In the genomic region with DNA sequence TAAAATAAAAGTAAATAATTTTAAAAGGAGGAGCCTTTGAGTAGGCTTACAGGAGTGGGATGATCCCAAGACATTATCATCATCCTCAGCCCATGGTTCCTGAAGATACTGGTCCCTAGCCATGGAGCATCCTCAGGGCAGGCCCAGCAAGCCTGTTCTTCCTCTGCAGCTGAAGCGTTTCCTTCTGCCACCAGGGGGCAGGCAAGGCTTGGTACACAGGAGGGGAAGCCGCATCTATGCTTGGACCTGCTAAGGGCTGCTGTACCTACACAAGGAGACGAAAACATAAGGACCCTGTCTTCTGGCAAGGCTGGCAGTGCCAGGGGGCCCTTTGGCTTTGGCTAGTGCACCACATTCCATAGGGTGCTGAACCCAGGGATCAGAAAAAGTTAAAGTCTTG, we compare ENCODE assay signal across 8 mouse cellular contexts. TPM values are rescaled to one million over a fixed set of nuclear protein-coding genes. Genes with fewer than 3 reads are reported as not detected.
A peak's percentile ranks its signal among the peaks of the same experiment; 100 is the strongest.
DNase-seq lines count a peak whose midpoint lies in the region; ATAC-seq and TF ChIP-seq lines count a peak whose summit lies in the region.

No protein-coding gene starts in this region.

- peak; percentile 94 for TF ChIP-seq CTCF in intestine, postnatal 0 days (IDR thresholded peaks at IDR 0.05; ENCODE audit: low read depth)
- peak; percentile 88 for TF ChIP-seq CTCF in liver, embryonic 14.5 days (IDR thresholded peaks at IDR 0.05; ENCODE audit: low read depth)

- H3K36me3 ChIP-seq in liver, embryonic 12.5 days, result no peaks in the 10 kb centered on the region
- no peaks in the 10 kb centered on the region for H3K36me3 ChIP-seq in intestine, postnatal 0 days (ENCODE audit: control insufficient read depth, insufficient read depth)
- H3K36me3 ChIP-seq in liver, embryonic 14.5 days (replicated peaks; ENCODE audit: control insufficient read depth, insufficient read depth, low read depth), result no peaks in the 10 kb centered on the region

- no peak overlapping the region for H3K4me3 ChIP-seq in liver, embryonic 12.5 days
- H3K4me3 ChIP-seq in intestine, postnatal 0 days (ENCODE audit: low read depth, low read length), result no peak overlapping the region
- H3K4me3 ChIP-seq in liver, embryonic 14.5 days (ENCODE audit: insufficient read depth in 1 of 2, low read depth in 2 of 2, low read length in 2 of 2), result no peak overlapping the region

- TF ChIP-seq EP300 in liver, embryonic 14.5 days (IDR thresholded peaks at IDR 0.05; ENCODE audit: low read depth), result no peak

- H3K27me3 ChIP-seq in liver, embryonic 12.5 days (replicated peaks), result 0 out of 2 replicates have a peak, but pooled peaks cover 3% of the 10 kb centered on the region
- no peaks in the 10 kb centered on the region for H3K27me3 ChIP-seq in intestine, postnatal 0 days (replicated peaks; ENCODE audit: control insufficient read depth, insufficient read depth, low read length)
- no peaks in the 10 kb centered on the region for H3K27me3 ChIP-seq in liver, embryonic 14.5 days (ENCODE audit: control insufficient read depth, insufficient read depth, low read length)

- H3K9me3 ChIP-seq in liver, embryonic 12.5 days (replicated peaks), result no peaks in the 10 kb centered on the region
- no peaks in the 10 kb centered on the region for H3K9me3 ChIP-seq in intestine, postnatal 0 days (ENCODE audit: control insufficient read depth)
- no peaks in the 10 kb centered on the region for H3K9me3 ChIP-seq in liver, embryonic 14.5 days (ENCODE audit: control insufficient read depth, low read length)

- no peak overlapping the region for H3K9ac ChIP-seq in liver, embryonic 12.5 days
- 0 out of 2 replicates have a peak overlapping the region, but pooled peaks have one; percentile 7 for H3K9ac ChIP-seq in intestine, postnatal 0 days (ENCODE audit: low read depth, low read length)
- no peak overlapping the region for H3K9ac ChIP-seq in liver, embryonic 14.5 days (replicated peaks)

- no peak overlapping the region for H3K4me2 ChIP-seq in liver, embryonic 12.5 days
- H3K4me2 ChIP-seq in intestine, postnatal 0 days (replicated peaks; ENCODE audit: low read depth), result no peak overlapping the region
- H3K4me2 ChIP-seq in liver, embryonic 14.5 days (ENCODE audit: low read depth), result no peak overlapping the region

- no peak for ATAC-seq in liver, embryonic 12.5 days
- peak; percentile 36 for ATAC-seq in frontal cortex, adult (ENCODE audit: low TSS enrichment)
- ATAC-seq in intestine, postnatal 0 days, result no peak; the same call in 1 of the 2 replicates
- ATAC-seq in liver, embryonic 14.5 days (ENCODE audit: insufficient read depth), result no peak
- ATAC-seq in neutrophil, adult 5-6 weeks (ENCODE audit: extremely low read depth, insufficient number of reproducible peaks, low FRiP score, poor library complexity, severe bottlenecking), result peak; percentile 41

- WGBS in liver, embryonic 12.5 days (ENCODE audit: insufficient replicate concordance), result 2% methylated on average over 3 of the region's 3 CpGs
- WGBS in intestine, postnatal 0 days, result 10% methylated on average over 3 of the region's 3 CpGs
- WGBS in liver, embryonic 14.5 days (ENCODE audit: insufficient replicate concordance), result 8% methylated on average over 3 of the region's 3 CpGs

- H3K27ac ChIP-seq in liver, embryonic 12.5 days, result no peak overlapping the region
- no peak overlapping the region for H3K27ac ChIP-seq in intestine, postnatal 0 days (ENCODE audit: low read depth, low read length)
- no peak overlapping the region for H3K27ac ChIP-seq in liver, embryonic 14.5 days

- H3K4me1 ChIP-seq in liver, embryonic 12.5 days, result no peaks in the 10 kb centered on the region
- H3K4me1 ChIP-seq in intestine, postnatal 0 days (replicated peaks; ENCODE audit: control insufficient read depth, insufficient read depth, low read length), result no peaks in the 10 kb centered on the region
- no peaks in the 10 kb centered on the region for H3K4me1 ChIP-seq in liver, embryonic 14.5 days (replicated peaks; ENCODE audit: control insufficient read depth in 2 of 2, insufficient read depth in 2 of 2, low read length in 1 of 2)

- DNase-seq in liver, result peak; percentile 67
- DNase-seq in cerebellum, adult 9-10 months, result peak; percentile 85
- peak in 1 of 3 experiments; percentile 9 for DNase-seq in liver, embryonic 14.5 days (ENCODE audit: low read depth in 3 of 3, low spot score in 3 of 3)
- peak; percentile 44 for DNase-seq in testis, postnatal 14 days (ENCODE audit: low spot score)

RNA-seq across cellular contexts. Expression of a gene that starts 40.2 kb away (rescaled TPM):
- polyA plus RNA-seq in liver, embryonic 12.5 days (2016; fragmentation: Nextera tagmentation; extraction: Ambion mirVana), result 1.7 and 2.1 TPM in 2 replicates
- 12.8 and 15.6 TPM in 2 replicates for polyA plus RNA-seq in intestine, postnatal 0 days (2015; fragmentation: Nextera tagmentation; extraction: Ambion mirVana)
- 0.73 and 0.84 TPM in 2 replicates for polyA plus RNA-seq in liver, embryonic 14.5 days (2012; rRNA removed)
- 0.72 and 0.95 TPM in 2 replicates for polyA plus RNA-seq in liver, embryonic 14.5 days (2014; fragmentation: Nextera tagmentation; extraction: Ambion mirVana)
- 2.3 and 2.6 TPM in 2 replicates for total RNA-seq in neutrophil, adult 5-6 weeks (2017)

Comparison
In these comparisons a context has a peak if more than half of its experiments do, and no peak if none do; other contexts are left out.
1. ATAC-seq: peak in frontal cortex, adult (single experiment) and neutrophil, adult 5-6 weeks (single experiment); none in liver, embryonic 12.5 days (single experiment), intestine, postnatal 0 days (single experiment) and liver, embryonic 14.5 days (single experiment).